Mouse (Mus musculus) liver, adult 2 months (tissue): ENCODE measurements around the gene Deaf1.

Source experiments
- CTCF ChIP-seq: fragments of 200-500 bp; IDR thresholded peaks from 2 replicates; pipeline ENCODE4 v1.5.1; 2011; ENCODE audit warnings: low read depth, low read length, control low read depth
- POLR2A ChIP-seq: fragments of 200-500 bp; IDR thresholded peaks from 2 replicates; pipeline ENCODE4 v1.6.1; 2011; ENCODE audit warnings: low read length, control low read depth; ENCODE audit not compliant: insufficient read depth; ENCODE audit errors: extremely low read depth

DNA sequence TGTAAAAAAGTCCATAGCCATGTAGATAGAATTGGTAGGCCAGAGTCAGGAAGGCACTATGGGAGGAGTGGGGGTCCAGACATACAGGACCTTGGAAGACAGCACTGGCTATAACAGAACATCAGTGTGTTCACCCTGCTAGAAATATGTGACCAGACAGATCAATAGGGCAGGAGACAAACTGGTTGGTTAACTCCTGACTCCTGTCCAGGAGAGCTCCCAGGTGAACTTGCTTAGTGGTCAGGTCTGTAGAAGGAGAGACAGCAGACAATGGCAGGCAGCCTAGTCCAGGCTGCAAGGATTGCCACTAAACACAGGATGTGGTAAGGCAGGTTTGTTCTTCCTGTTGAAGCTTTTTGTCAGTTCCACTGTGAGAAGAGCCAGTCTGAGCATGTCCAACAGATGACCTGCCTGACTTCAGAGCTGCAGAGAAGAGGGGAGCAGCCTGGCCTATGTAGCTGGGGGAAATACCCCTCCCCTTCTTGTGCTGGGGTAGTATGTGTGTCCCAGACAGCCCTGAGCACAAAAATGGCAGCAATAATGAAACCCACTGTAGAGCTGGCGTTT is 24.7 kb downstream of the Deaf1 start:
- TF ChIP-seq CTCF (no peak), POLR2A (no peak)
